Mouse (Mus musculus): ENCODE measurements at regions not wholly inside any gene's neighbourhood (a gene's known extent, or its start where the extent isn't known, plus 50 kb on each side); places are given as distances from the start of the nearest gene placed in this dataset.

- TF ChIP-seq ZC3H11A (IDR thresholded peaks at IDR 0.05; ENCODE audit: borderline replicate concordance, low read depth, low read length) = no peak
- TF ChIP-seq CHD2 (IDR thresholded peaks at IDR 0.05; ENCODE audit: low read depth, low read length) = no peak
- TF ChIP-seq HCFC1 (IDR thresholded peaks at IDR 0.05; ENCODE audit: borderline replicate concordance, insufficient read depth, low read length) = no peak
- no peak for TF ChIP-seq ZNF384 (IDR thresholded peaks at IDR 0.05; ENCODE audit: low read depth, low read length)
- TF ChIP-seq MAFK (IDR thresholded peaks at IDR 0.05; ENCODE audit: insufficient read depth, low read depth, low read length) = no peak
- in situ Hi-C loops (cut with MboI; ENCODE audit: low sequenced_read_pairs in 2 of 2, unreplicated experiment in 2 of 2) = no loop called here
- Histone ChIP-seq H3K4me1 (ENCODE audit: control insufficient read depth in 2 of 2, insufficient read depth in 2 of 2, low read length in 2 of 2, poor library complexity in 1 of 2) (no peaks in the 10 kb centered on the region), H3K36me3 (ENCODE audit: control insufficient read depth, insufficient read depth, low read length, poor library complexity, severe bottlenecking) (no peaks in the 10 kb centered on the region), H3K27ac (ENCODE audit: insufficient read depth, low read depth, low read length, poor library complexity, severe bottlenecking) (no peak overlapping the region), H3K4me3 (ENCODE audit: insufficient read depth in 1 of 2, low read depth in 1 of 2, low read length in 2 of 2, poor library complexity in 1 of 2, severe bottlenecking in 1 of 2) (no peak overlapping the region), H3K9ac (ENCODE audit: insufficient read depth, low read depth, low read length, poor library complexity, severe bottlenecking) (no peak overlapping the region), H3K9me3 (ENCODE audit: control insufficient read depth, insufficient read depth, low read depth, low read length) (no peaks in the 10 kb centered on the region)
- DNase-seq (ENCODE audit: low read depth, low spot score) = no peak
Measured at GRCm38 (mm10) chr12:92198738-92199477, 350.0 kb upstream of the Sel1l start.

GRCm38 (mm10) chr12:92193934-92194685 is 345.2 kb upstream of the Sel1l start:
- DNase-seq (ENCODE audit: low read depth, low spot score) = no peak
- Histone ChIP-seq H3K9ac (ENCODE audit: insufficient read depth, low read depth, low read length, poor library complexity, severe bottlenecking) (no peak overlapping the region), H3K9me3 (ENCODE audit: control insufficient read depth, insufficient read depth, low read depth, low read length) (no peaks in the 10 kb centered on the region), H3K36me3 (ENCODE audit: control insufficient read depth, insufficient read depth, low read length, poor library complexity, severe bottlenecking) (no peaks in the 10 kb centered on the region), H3K27ac (ENCODE audit: insufficient read depth, low read depth, low read length, poor library complexity, severe bottlenecking) (no peak overlapping the region), H3K4me1 (ENCODE audit: control insufficient read depth in 2 of 2, insufficient read depth in 2 of 2, low read length in 2 of 2, poor library complexity in 1 of 2) (no peaks in the 10 kb centered on the region), H3K4me3 (ENCODE audit: insufficient read depth in 1 of 2, low read depth in 1 of 2, low read length in 2 of 2, poor library complexity in 1 of 2, severe bottlenecking in 1 of 2) (no peak overlapping the region)
- TF ChIP-seq ZNF384 (IDR thresholded peaks at IDR 0.05; ENCODE audit: low read depth, low read length) = no peak
- no peak for TF ChIP-seq HCFC1 (IDR thresholded peaks at IDR 0.05; ENCODE audit: borderline replicate concordance, insufficient read depth, low read length)
- TF ChIP-seq CHD2 (IDR thresholded peaks at IDR 0.05; ENCODE audit: low read depth, low read length) = no peak
- no peak for TF ChIP-seq ZC3H11A (IDR thresholded peaks at IDR 0.05; ENCODE audit: borderline replicate concordance, low read depth, low read length)
- no peak for TF ChIP-seq MAFK (IDR thresholded peaks at IDR 0.05; ENCODE audit: insufficient read depth, low read depth, low read length)
- in situ Hi-C loops (cut with MboI; ENCODE audit: low sequenced_read_pairs in 2 of 2, unreplicated experiment in 2 of 2) = no loop called here

GRCm38 (mm10) chr12:92193199-92193933 is 344.4 kb upstream of the Sel1l start:
- TF ChIP-seq CHD2 (IDR thresholded peaks at IDR 0.05; ENCODE audit: low read depth, low read length) = no peak
- no peak for TF ChIP-seq MAFK (IDR thresholded peaks at IDR 0.05; ENCODE audit: insufficient read depth, low read depth, low read length)
- TF ChIP-seq ZC3H11A (IDR thresholded peaks at IDR 0.05; ENCODE audit: borderline replicate concordance, low read depth, low read length) = no peak
- no peak for TF ChIP-seq HCFC1 (IDR thresholded peaks at IDR 0.05; ENCODE audit: borderline replicate concordance, insufficient read depth, low read length)
- TF ChIP-seq ZNF384 (IDR thresholded peaks at IDR 0.05; ENCODE audit: low read depth, low read length) = no peak
- Histone ChIP-seq H3K4me3 (ENCODE audit: insufficient read depth in 1 of 2, low read depth in 1 of 2, low read length in 2 of 2, poor library complexity in 1 of 2, severe bottlenecking in 1 of 2) (no peak overlapping the region), H3K9me3 (ENCODE audit: control insufficient read depth, insufficient read depth, low read depth, low read length) (no peaks in the 10 kb centered on the region), H3K27ac (ENCODE audit: insufficient read depth, low read depth, low read length, poor library complexity, severe bottlenecking) (no peak overlapping the region), H3K9ac (ENCODE audit: insufficient read depth, low read depth, low read length, poor library complexity, severe bottlenecking) (no peak overlapping the region), H3K36me3 (ENCODE audit: control insufficient read depth, insufficient read depth, low read length, poor library complexity, severe bottlenecking) (no peaks in the 10 kb centered on the region), H3K4me1 (ENCODE audit: control insufficient read depth in 2 of 2, insufficient read depth in 2 of 2, low read length in 2 of 2, poor library complexity in 1 of 2) (no peaks in the 10 kb centered on the region)
- in situ Hi-C loops (cut with MboI; ENCODE audit: low sequenced_read_pairs in 2 of 2, unreplicated experiment in 2 of 2) = no loop called here
- DNase-seq (ENCODE audit: low read depth, low spot score) = no peak

- no peak overlapping the region for H3K9ac ChIP-seq (ENCODE audit: insufficient read depth, low read depth, low read length, poor library complexity, severe bottlenecking)
- no peak for DNase-seq (ENCODE audit: low read depth, low spot score)
- H3K9me3 ChIP-seq (ENCODE audit: control insufficient read depth, insufficient read depth, low read depth, low read length) = no peaks in the 10 kb centered on the region
- no peak overlapping the region for H3K27ac ChIP-seq (ENCODE audit: insufficient read depth, low read depth, low read length, poor library complexity, severe bottlenecking)
- in situ Hi-C loops (cut with MboI; ENCODE audit: low sequenced_read_pairs in 2 of 2, unreplicated experiment in 2 of 2) = no loop called here
- H3K4me1 ChIP-seq (ENCODE audit: control insufficient read depth in 2 of 2, insufficient read depth in 2 of 2, low read length in 2 of 2, poor library complexity in 1 of 2) = no peaks in the 10 kb centered on the region
- TF ChIP-seq HCFC1 (IDR thresholded peaks at IDR 0.05; ENCODE audit: borderline replicate concordance, insufficient read depth, low read length) (no peak), CHD2 (IDR thresholded peaks at IDR 0.05; ENCODE audit: low read depth, low read length) (no peak), ZC3H11A (IDR thresholded peaks at IDR 0.05; ENCODE audit: borderline replicate concordance, low read depth, low read length) (no peak), ZNF384 (IDR thresholded peaks at IDR 0.05; ENCODE audit: low read depth, low read length) (no peak), MAFK (IDR thresholded peaks at IDR 0.05; ENCODE audit: insufficient read depth, low read depth, low read length) (no peak)
- H3K36me3 ChIP-seq (ENCODE audit: control insufficient read depth, insufficient read depth, low read length, poor library complexity, severe bottlenecking) = no peaks in the 10 kb centered on the region
- H3K4me3 ChIP-seq (ENCODE audit: insufficient read depth in 1 of 2, low read depth in 1 of 2, low read length in 2 of 2, poor library complexity in 1 of 2, severe bottlenecking in 1 of 2) = no peak overlapping the region
Measured at GRCm38 (mm10) chr12:92189022-92189421, 340.1 kb upstream of the Sel1l start.

Data from ES-E14 (cell line).